Mouse (Mus musculus): ENCODE measurements around the gene Dnajc25. TPM values are rescaled to one million over a fixed set of nuclear protein-coding genes. Genes with fewer than 3 reads are reported as not detected.

The Dnajc25 gene
- total RNA-seq, 4 experiments from 2014 or later: 18.8 to 22.3 (median 22.0) TPM

GRCm38 (mm10) chr4:59003806-59004200, 8.9 kb downstream of the Dnajc25 start:
- DNase-seq (ENCODE audit: low spot score): no peak

DNA sequence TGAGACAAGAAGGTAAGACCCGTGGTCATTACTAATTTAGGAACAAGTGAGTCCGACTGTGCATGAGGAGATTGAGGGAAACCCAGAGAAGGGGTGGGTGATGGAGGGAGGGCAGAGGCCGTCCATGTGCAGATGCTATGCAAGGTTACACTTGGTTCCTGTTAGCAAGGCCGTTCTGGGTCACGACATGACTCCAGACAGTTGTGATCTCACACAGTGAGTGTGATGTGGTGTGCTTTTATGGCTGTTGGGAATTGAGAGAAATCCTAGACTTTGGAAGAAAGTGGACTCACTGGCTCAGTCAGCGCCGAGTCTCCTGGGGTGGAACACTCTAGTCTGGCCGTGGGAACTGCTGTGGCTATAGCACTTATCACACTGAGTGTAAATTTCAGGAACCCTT, 11.3 kb downstream of the Dnajc25 start:
- no peak for DNase-seq (ENCODE audit: low spot score)

- no peak for DNase-seq (ENCODE audit: low spot score)
Measured at GRCm38 (mm10) chr4:59007016-59007415, 12.2 kb downstream of the Dnajc25 start.

DNA sequence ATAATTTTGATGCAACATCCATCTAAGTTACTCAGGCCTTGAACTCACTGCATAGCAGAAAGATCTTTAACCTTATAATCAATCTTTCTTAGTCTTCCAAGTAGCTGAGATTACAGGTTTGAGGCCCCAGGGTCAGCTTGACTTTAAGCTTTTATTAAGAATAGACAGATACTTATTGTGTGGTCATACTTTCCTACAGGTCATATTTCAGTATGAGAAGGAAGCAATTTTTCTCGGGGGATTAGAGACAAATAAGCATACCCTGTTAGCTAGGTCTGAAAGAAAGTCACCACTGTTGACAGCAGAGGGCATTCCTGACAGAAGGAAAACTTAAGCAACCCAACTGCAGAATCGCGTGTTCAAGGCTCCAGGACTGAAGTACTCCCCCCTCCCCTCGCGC, 13.1 kb downstream of the Dnajc25 start:
- no peak for DNase-seq (ENCODE audit: low spot score)

GRCm38 (mm10) chr4:59009186-59009585, 14.3 kb downstream of the Dnajc25 start:
- DNase-seq (ENCODE audit: low spot score): no peak

- no peak for DNase-seq (ENCODE audit: low spot score)
Measured at GRCm38 (mm10) chr4:59009696-59010095, 14.8 kb downstream of the Dnajc25 start.

DNA sequence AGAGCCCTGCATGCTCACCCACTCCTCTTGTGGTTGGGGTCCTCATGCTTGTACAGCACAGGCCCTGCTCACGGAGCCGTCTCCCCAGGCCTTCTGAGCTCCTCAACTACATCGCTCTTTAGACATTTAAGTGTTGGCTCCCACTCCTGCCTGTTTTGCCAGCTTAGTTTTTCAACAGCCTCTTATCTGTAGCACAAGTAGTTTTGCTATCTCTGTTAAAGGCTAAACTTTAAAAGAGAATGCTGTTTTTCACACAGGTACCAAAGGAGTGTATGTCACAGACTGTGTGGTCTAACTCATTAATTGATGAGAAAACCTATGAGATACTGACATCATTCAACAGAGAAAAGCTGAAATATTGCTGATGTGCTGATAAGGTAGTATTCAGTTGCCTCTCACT, 16.6 kb downstream of the Dnajc25 start:
- no peak for DNase-seq (ENCODE audit: low spot score)

- no peak for DNase-seq (ENCODE audit: low spot score)
Measured at GRCm38 (mm10) chr4:59015181-59015580, 20.3 kb downstream of the Dnajc25 start.

DNA sequence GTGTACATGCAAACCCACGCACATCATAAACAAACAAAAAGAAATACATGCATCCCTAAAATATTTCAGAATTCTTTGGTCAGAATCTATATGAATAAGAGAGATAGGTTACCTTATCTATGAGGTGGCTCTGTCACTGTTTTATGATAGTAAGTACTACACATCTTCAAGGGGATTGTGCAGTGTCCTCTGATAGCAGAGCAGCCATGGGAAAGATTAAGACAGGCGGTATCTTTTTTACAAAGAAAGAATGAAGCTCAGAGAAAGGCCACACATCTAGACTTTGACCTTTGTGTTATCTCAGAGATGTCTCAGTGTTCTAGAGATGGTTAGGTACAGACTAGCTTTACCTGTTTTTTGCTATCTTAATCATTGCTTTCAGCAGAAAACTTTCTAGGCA, 22.1 kb downstream of the Dnajc25 start:
- no peak for DNase-seq (ENCODE audit: low spot score)

GRCm38 (mm10) chr4:59034325-59034917, 39.6 kb downstream of the Dnajc25 start:
- no peak for DNase-seq (ENCODE audit: low spot score)

- peak; percentile 32 for DNase-seq (ENCODE audit: low spot score)
Measured at GRCm38 (mm10) chr4:59034918-59035785, 40.3 kb downstream of the Dnajc25 start, which contains the start of gene Gng10. Gng10 (plus strand) TSS chr4:59035088.

- no peak for DNase-seq (ENCODE audit: low spot score)
Measured at GRCm38 (mm10) chr4:59035786-59036350, 41.0 kb downstream of the Dnajc25 start.

DNA sequence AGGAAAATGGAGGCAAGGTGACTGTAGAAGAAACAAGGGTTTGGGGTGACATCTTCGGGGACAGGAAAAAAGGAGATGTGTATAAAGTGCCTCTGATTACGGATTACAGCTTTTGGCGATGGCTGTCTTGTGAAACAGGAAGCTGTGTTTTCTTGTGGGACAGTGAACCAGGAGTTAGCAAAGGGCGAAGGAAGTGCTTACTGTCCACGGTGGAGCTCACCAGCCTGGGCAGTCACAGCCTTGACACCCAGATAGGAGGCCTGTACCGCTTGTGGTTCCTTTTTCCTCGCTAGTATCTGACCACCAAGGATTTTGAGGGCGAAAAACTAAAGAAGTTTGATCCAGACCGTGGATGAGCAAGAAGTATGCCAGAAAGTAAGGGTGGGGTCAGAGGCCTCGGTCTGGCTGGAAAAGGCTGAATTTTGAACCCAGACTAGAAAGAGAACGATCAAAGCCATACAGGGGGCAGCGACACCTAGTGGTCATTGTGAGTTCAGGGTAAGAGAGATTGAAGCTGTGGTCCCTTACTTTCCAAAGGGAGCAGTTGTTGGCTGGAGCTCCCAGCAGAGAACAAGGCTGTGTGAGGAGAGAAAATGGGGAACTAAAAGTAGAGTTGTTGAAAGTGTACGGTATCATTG, 41.7 kb downstream of the Dnajc25 start:
- DNase-seq (ENCODE audit: low spot score): peak; percentile 73

GRCm38 (mm10) chr4:59037525-59037924, 42.7 kb downstream of the Dnajc25 start:
- DNase-seq (ENCODE audit: low spot score): no peak

GRCm38 (mm10) chr4:59040397-59041287, 45.8 kb downstream of the Dnajc25 start:
- DNase-seq (ENCODE audit: low spot score): no peak

GRCm38 (mm10) chr4:59043074-59043473, 48.2 kb downstream of the Dnajc25 start:
- DNase-seq (ENCODE audit: low spot score): no peak

GRCm38 (mm10) chr4:59043891-59044290, 49.0 kb downstream of the Dnajc25 start:
- DNase-seq (ENCODE audit: low spot score): no peak

- DNase-seq (ENCODE audit: low spot score): no peak
Measured at GRCm38 (mm10) chr4:59047222-59047621, 52.4 kb downstream of the Dnajc25 start.

GRCm38 (mm10) chr4:59051081-59051480, 56.2 kb downstream of the Dnajc25 start:
- DNase-seq (ENCODE audit: low spot score): no peak

- DNase-seq (ENCODE audit: low spot score): no peak
Measured at GRCm38 (mm10) chr4:59057929-59058328, 63.1 kb downstream of the Dnajc25 start.

DNA sequence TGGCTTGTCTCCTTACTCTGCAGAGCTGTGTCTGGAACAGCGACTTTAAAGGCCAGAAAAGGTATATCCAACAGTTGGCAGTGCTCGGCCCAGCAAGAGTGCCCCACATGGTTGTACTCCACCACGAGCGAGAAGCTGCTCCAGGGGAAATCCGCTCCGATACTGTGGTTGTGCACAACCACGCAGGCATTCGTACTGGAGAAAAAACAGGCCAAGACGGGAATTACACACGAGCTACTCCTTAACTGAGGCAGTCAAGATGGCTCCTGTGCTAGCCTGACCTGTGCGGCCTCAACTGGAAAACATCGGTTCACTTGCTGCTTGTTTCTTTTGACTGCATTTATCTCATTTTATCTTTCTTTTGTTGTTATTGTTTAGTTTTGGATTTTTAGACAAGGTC, 67.7 kb downstream of the Dnajc25 start:
- DNase-seq (ENCODE audit: low spot score): no peak
